ENCODE assay signal across 9 mouse cellular contexts in the genomic region with DNA sequence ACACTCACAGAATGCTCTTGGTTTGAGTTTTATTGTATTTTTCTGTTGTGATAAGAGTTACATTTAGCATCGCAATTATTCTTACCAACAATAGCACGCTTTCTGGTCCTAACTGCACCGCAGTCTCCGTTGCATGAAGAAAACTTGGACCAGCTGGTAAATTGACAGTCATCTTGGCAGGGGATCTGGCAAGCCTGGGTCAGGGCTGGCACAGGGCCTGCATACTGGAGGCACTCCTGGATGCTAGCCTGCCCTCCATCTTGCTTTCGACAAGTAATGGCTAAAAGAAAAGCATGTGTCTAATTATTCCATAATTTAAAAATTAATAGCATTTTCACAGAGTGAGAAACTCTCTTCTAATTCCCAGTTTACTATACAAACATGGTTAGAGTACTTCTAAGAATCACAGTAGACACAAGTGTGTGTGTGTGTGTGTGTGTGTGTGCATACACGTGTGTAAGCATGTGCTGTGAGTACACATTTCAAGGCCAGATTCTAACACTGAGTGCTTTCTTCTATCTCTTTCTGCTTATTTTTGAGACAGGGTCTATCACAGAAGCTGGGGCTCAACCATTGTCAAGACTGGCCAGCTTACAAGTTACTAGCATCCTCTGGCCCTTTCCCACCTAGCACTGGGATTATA.
DNase-seq lines count a peak whose midpoint lies in the region; ATAC-seq and TF ChIP-seq lines count a peak whose summit lies in the region.
"Had no signal": no experiment of that assay in that cellular context is flagged by ENCODE, and none has a peak within 500 bp of the region (broad histone marks: within the 10 kb centered on the region; RNA-seq: fewer than 3 reads in every experiment).

No protein-coding gene starts in this region.

- no peak for ATAC-seq in heart, embryonic 11.5 days (replicated peaks; ENCODE audit: insufficient number of reproducible peaks, low FRiP score, low TSS enrichment)
- ATAC-seq in midbrain, postnatal 0 days (ENCODE audit: low FRiP score): peak; percentile 78; the same call in 1 of the 2 replicates

- H3K9ac ChIP-seq in heart, embryonic 11.5 days (ENCODE audit: low read depth, low read length): no peak overlapping the region
- no peak overlapping the region for H3K9ac ChIP-seq in midbrain, postnatal 0 days (replicated peaks; ENCODE audit: low read length, poor library complexity, severe bottlenecking)

- WGBS in heart, embryonic 11.5 days (ENCODE audit: insufficient replicate concordance): 92% methylated on average over 6 of the region's 6 CpGs
- WGBS in midbrain, postnatal 0 days: 73% methylated on average over 6 of the region's 6 CpGs

- H3K4me1 ChIP-seq in heart, embryonic 11.5 days (ENCODE audit: control insufficient read depth, insufficient read depth, low read length): no peaks in the 10 kb centered on the region
- no peaks in the 10 kb centered on the region for H3K4me1 ChIP-seq in midbrain, postnatal 0 days (ENCODE audit: insufficient read depth, low read length)

- DNase-seq in heart, adult 11 months: peak; percentile 92
- DNase-seq in brain, embryonic 14.5 days (ENCODE audit: low read depth): peak; percentile 94
- DNase-seq in gastrocnemius, postnatal 14 days: peak; percentile 23
- peak; percentile 83 for DNase-seq in layer of hippocampus, adult 9-11 months
- peak; percentile 86 for DNase-seq in midbrain, postnatal 0 days (ENCODE audit: low spot score)
- DNase-seq in B cell, adult 2 months: no peak
- DNase-seq in urinary bladder, adult 2 months (ENCODE audit: low spot score): no peak

- no peaks in the 10 kb centered on the region for H3K9me3 ChIP-seq in heart, embryonic 11.5 days (replicated peaks; ENCODE audit: control insufficient read depth, low read length)
- no peaks in the 10 kb centered on the region for H3K9me3 ChIP-seq in midbrain, postnatal 0 days (ENCODE audit: low read length)

- no peak overlapping the region for H3K27ac ChIP-seq in heart, embryonic 11.5 days (ENCODE audit: low read depth, low read length)
- H3K27ac ChIP-seq in midbrain, postnatal 0 days (ENCODE audit: low read depth, low read length): no peak overlapping the region

- intact Hi-C loops in gastrocnemius, postnatal 14 days (cut with DNase I; ENCODE audit: low total_unique reads): no loop called here

- H3K36me3 ChIP-seq in heart, embryonic 11.5 days (ENCODE audit: control insufficient read depth, insufficient read depth, low read length): no peaks in the 10 kb centered on the region
- H3K36me3 ChIP-seq in midbrain, postnatal 0 days (ENCODE audit: insufficient read depth, low read length): no peaks in the 10 kb centered on the region

- no peak for TF ChIP-seq CTCF in brain, embryonic 14.5 days (IDR thresholded peaks at IDR 0.05; ENCODE audit: borderline replicate concordance, extremely low read depth, insufficient read depth, insufficient read length)
- TF ChIP-seq CTCF in midbrain, postnatal 0 days (IDR thresholded peaks at IDR 0.05): no peak

- no peak for TF ChIP-seq POLR2A in brain, embryonic 14.5 days (IDR thresholded peaks at IDR 0.05; ENCODE audit: borderline replicate concordance, extremely low read depth, insufficient read depth, insufficient read length, poor library complexity, severe bottlenecking)

- no peaks in the 10 kb centered on the region for H3K27me3 ChIP-seq in heart, embryonic 11.5 days (ENCODE audit: control insufficient read depth, insufficient read depth, low read length)
- H3K27me3 ChIP-seq in midbrain, postnatal 0 days (ENCODE audit: insufficient read depth, low read length): no peaks in the 10 kb centered on the region
- H3K27me3 ChIP-seq: CH12.LX had no signal

- H3K4me2 ChIP-seq in heart, embryonic 11.5 days: no peak overlapping the region
- no peak overlapping the region for H3K4me2 ChIP-seq in midbrain, postnatal 0 days (ENCODE audit: low read depth, low read length, poor library complexity, severe bottlenecking)

- H3K4me3 ChIP-seq in heart, embryonic 11.5 days (ENCODE audit: low read depth, low read length): no peak overlapping the region
- no peak overlapping the region for H3K4me3 ChIP-seq in midbrain, postnatal 0 days (ENCODE audit: low read depth, low read length)

Comparison
In these comparisons a context has a peak if more than half of its experiments do, and no peak if none do; other contexts are left out.
1. DNase-seq: peak in heart, adult 11 months (single experiment), brain, embryonic 14.5 days (single experiment), gastrocnemius, postnatal 14 days (single experiment), layer of hippocampus, adult 9-11 months (single experiment) and midbrain, postnatal 0 days (single experiment); none in B cell, adult 2 months (0 of 2) and urinary bladder, adult 2 months (single experiment).